Mouse (Mus musculus): Measurements from ENCODE around the gene Fmnl2. TPM values are rescaled to one million over a fixed set of nuclear protein-coding genes. Genes with fewer than 3 reads are reported as not detected.

The Fmnl2 gene
- polyA plus RNA-seq, 1 experiment from 2014 or later, result 0.89 TPM

DNA sequence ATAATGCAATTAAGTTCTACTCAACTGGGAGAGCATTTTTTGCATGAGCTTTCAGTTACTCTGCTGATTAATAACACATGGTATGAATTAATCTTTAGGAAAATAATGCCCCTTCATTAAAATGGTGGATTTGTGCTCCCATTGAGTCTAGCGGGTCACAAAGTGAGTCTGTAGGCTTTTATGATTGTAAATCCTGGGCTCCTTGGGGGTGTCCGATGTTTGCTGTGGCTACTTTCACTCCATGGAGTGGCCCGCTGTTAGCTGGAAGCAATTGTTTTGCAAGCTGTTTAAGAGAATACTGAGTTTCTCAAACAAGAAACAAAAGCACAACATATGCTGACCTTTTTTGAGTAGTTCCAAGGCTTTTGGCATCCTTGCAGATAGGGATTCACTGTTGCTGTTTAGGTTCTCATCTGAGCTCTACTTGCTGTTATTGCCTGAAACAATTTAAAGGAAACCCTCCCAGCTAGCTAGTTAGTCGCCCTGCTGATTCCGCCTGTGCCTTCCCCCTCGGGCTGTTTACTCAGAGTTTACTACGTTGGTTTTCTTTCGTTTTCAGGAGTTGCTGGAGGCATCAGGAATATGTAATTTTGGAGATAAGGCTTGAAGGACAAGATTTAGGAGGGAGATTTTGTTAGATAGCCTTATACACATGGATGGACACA is 2.6 kb downstream of the Fmnl2 start:
- DNase-seq (no peak), ATAC-seq (no peak)
- WGBS (ENCODE audit: insufficient replicate concordance), result 58% methylated on average over 8 of the region's 8 CpGs
- TF ChIP-seq EP300 (IDR thresholded peaks at IDR 0.05; ENCODE audit: low read depth), result no peak
- TF ChIP-seq CTCF (IDR thresholded peaks at IDR 0.05; ENCODE audit: low read depth), result no peak
- Histone ChIP-seq H3K27ac (ENCODE audit: low read depth) (no peak overlapping the region), H3K9me3 (ENCODE audit: low read length) (no peaks in the 10 kb centered on the region), H3K4me3 (ENCODE audit: low read depth, low read length) (0 out of 2 replicates have a peak overlapping the region, but pooled peaks have one; percentile 0), H3K4me1 (ENCODE audit: insufficient read depth) (peaks cover 8% of the 10 kb centered on the region; the same call in 1 of the 2 replicates), H3K9ac (replicated peaks) (no peak overlapping the region), H3K27me3 (ENCODE audit: insufficient read depth, low read length) (peaks cover 15% of the 10 kb centered on the region), H3K36me3 (replicated peaks; ENCODE audit: insufficient read depth, low read length) (no peaks in the 10 kb centered on the region), H3K4me2 (ENCODE audit: low read depth, low read length) (no peak overlapping the region)

DNA sequence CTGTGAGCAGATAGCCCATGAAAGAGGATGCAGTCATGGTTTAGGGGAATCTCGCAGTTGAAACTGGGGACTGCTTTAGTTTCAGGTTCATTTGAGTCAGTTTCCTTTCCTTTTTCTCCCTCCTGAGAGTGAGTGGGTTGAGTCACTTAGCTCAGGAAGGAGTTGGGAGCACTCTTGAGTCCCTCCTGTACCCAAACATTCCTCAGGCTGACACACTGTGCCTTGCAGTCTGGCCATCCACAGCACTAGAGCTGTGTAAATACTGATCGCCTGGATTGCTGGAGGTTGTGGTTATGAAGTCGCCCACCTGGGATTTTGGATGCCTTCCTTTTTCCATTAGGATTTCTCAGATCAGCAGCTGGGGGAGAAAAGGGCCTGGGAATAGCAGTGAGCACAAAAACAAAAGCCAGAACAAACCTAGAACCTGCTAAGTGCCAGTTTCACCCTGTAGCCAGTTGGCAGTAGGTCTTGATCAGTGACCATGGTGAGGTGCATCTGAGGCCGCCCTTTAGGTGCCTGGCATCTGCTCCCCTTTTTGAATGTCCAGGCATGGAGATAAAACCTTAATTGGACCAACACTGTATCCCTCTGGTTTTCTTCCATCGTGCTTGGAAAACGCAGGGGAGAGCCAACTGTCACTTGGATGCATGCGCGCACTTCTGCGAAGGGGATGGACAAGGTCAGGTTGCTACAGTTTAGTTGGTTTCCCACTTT is 4.5 kb downstream of the Fmnl2 start:
- peaks cover 7% of the 10 kb centered on the region; the same call in 1 of the 2 replicates for H3K4me1 ChIP-seq (ENCODE audit: insufficient read depth)
- DNase-seq, result no peak
- H3K27ac ChIP-seq (ENCODE audit: low read depth), result no peak overlapping the region
- H3K9me3 ChIP-seq (ENCODE audit: low read length), result no peaks in the 10 kb centered on the region
- 74% methylated on average over 9 of the region's 9 CpGs for WGBS (ENCODE audit: insufficient replicate concordance)
- ATAC-seq, result no peak
- H3K4me3 ChIP-seq (ENCODE audit: low read depth, low read length), result no peak overlapping the region
- H3K36me3 ChIP-seq (replicated peaks; ENCODE audit: insufficient read depth, low read length), result no peaks in the 10 kb centered on the region
- no peak for TF ChIP-seq CTCF (IDR thresholded peaks at IDR 0.05; ENCODE audit: low read depth)
- H3K4me2 ChIP-seq (ENCODE audit: low read depth, low read length), result no peak overlapping the region
- peaks cover 15% of the 10 kb centered on the region for H3K27me3 ChIP-seq (ENCODE audit: insufficient read depth, low read length)
- no peak overlapping the region for H3K9ac ChIP-seq (replicated peaks)

DNA sequence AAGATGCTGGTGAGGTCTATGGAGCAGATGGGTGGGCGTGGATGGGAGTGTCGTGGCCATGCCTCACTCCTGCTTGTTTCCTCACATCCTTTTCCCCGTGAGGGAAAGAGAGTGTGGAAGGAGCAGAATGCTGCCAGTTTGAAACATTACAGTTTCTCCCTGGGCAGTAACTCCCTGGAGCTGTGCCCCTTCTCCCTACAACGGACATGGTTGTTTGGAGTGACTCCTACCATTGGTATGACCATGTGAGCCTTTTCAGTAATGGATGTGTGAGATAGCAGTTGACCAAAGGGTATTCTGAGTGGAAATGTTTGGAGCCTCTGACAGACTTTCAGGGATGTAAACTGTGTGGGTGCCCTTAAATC is 5.1 kb downstream of the Fmnl2 start:
- 64% methylated on average over 4 of the region's 4 CpGs for WGBS (ENCODE audit: insufficient replicate concordance)
- Histone ChIP-seq H3K4me1 (ENCODE audit: insufficient read depth) (0 out of 2 replicates have a peak, but pooled peaks cover 4% of the 10 kb centered on the region), H3K4me3 (ENCODE audit: low read depth, low read length) (no peak overlapping the region), H3K36me3 (replicated peaks; ENCODE audit: insufficient read depth, low read length) (no peaks in the 10 kb centered on the region), H3K9ac (replicated peaks) (no peak overlapping the region), H3K27ac (ENCODE audit: low read depth) (no peak overlapping the region), H3K27me3 (ENCODE audit: insufficient read depth, low read length) (peaks cover 15% of the 10 kb centered on the region), H3K9me3 (ENCODE audit: low read length) (no peaks in the 10 kb centered on the region), H3K4me2 (ENCODE audit: low read depth, low read length) (no peak overlapping the region)
- no peak for TF ChIP-seq EP300 (IDR thresholded peaks at IDR 0.05; ENCODE audit: low read depth)
- TF ChIP-seq CTCF (IDR thresholded peaks at IDR 0.05; ENCODE audit: low read depth), result no peak
- DNase-seq (no peak), ATAC-seq (no peak)

DNA sequence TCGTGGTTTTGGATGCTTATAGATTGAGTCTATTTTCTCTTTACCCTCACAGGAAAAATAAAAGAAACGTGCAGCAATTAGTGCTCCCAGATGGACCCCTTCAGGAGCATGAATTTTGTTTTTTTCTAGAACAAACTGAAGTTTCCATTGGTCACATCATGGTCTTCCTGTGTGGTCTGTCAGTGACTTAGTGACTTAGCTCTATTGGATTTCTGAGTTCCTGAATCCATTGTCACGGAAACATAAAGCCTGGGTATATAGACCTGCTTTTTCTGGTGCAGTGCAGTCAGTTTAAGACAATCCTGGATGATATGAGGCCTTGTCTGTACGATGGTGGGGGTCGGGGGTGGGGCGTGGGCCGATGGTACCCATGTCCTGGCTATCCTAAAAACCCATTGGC is 7.0 kb downstream of the Fmnl2 start:
- ATAC-seq (no peak), DNase-seq (no peak)
- no peak for TF ChIP-seq CTCF (IDR thresholded peaks at IDR 0.05; ENCODE audit: low read depth)
- TF ChIP-seq EP300 (IDR thresholded peaks at IDR 0.05; ENCODE audit: low read depth), result no peak
- Histone ChIP-seq H3K4me3 (ENCODE audit: low read depth, low read length) (no peak overlapping the region), H3K9me3 (ENCODE audit: low read length) (no peaks in the 10 kb centered on the region), H3K4me1 (ENCODE audit: insufficient read depth) (no peaks in the 10 kb centered on the region), H3K27ac (ENCODE audit: low read depth) (no peak overlapping the region), H3K27me3 (ENCODE audit: insufficient read depth, low read length) (no peaks in the 10 kb centered on the region), H3K36me3 (replicated peaks; ENCODE audit: insufficient read depth, low read length) (no peaks in the 10 kb centered on the region), H3K4me2 (ENCODE audit: low read depth, low read length) (no peak overlapping the region), H3K9ac (replicated peaks) (no peak overlapping the region)
- 77% methylated on average over 7 of the region's 7 CpGs for WGBS (ENCODE audit: insufficient replicate concordance)

DNA sequence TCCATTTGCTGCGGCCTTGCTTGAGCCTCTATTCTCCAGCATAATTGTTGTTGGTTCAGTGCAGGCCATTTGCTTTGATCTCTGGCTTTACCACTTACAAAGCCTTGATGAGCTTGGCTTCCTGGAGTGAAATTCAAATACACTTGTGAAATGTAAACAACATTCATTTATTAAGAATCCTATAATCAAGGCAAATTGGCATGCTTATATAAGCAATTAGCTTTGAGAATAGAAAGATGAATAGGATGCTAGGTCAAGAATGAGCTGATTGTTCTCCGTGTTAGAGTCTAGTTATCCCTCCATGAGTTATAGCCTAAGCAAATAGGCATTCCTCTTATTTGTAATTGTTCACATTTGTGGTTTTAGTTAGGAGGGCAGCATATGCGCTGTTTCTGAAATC is 8.5 kb downstream of the Fmnl2 start:
- ATAC-seq (no peak), DNase-seq (no peak)
- H3K27me3 ChIP-seq (ENCODE audit: insufficient read depth, low read length), result no peaks in the 10 kb centered on the region
- TF ChIP-seq CTCF (IDR thresholded peaks at IDR 0.05; ENCODE audit: low read depth) (no peak), EP300 (IDR thresholded peaks at IDR 0.05; ENCODE audit: low read depth) (no peak)
- H3K27ac ChIP-seq (ENCODE audit: low read depth), result no peak overlapping the region
- no peaks in the 10 kb centered on the region for H3K4me1 ChIP-seq (ENCODE audit: insufficient read depth)
- H3K4me3 ChIP-seq (ENCODE audit: low read depth, low read length), result no peak overlapping the region
- no peaks in the 10 kb centered on the region for H3K9me3 ChIP-seq (ENCODE audit: low read length)
- H3K9ac ChIP-seq (replicated peaks), result no peak overlapping the region
- H3K36me3 ChIP-seq (replicated peaks; ENCODE audit: insufficient read depth, low read length), result no peaks in the 10 kb centered on the region
- WGBS (ENCODE audit: insufficient replicate concordance), result 81% methylated on average over 3 of the region's 3 CpGs
- no peak overlapping the region for H3K4me2 ChIP-seq (ENCODE audit: low read depth, low read length)

DNA sequence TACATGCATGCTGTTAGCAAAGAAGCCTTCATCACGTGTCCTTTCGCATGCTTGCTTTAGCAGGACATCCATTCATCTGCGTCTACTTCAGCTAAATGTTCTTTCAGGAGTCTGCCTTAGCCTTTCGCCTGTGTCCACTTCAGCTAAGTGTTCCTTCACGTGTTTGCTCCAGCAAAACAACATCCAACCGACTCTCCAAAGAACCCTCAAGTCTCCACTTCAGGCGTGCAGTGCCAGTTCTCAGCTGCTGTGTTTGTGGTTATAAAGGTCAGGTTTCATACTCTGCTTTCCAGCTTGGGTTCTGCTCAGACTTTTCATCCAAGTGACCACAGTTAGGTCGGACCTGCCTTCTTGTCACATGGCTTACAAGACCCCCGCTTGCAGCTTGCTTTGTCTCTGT is 10.1 kb downstream of the Fmnl2 start:
- H3K4me2 ChIP-seq (ENCODE audit: low read depth, low read length), result no peak overlapping the region
- H3K4me1 ChIP-seq (ENCODE audit: insufficient read depth), result no peaks in the 10 kb centered on the region

More for the DNA sequence above, 10.1 kb downstream of the Fmnl2 start:
- no peak overlapping the region for H3K4me3 ChIP-seq (ENCODE audit: low read depth, low read length)
- DNase-seq, result no peak
- no peaks in the 10 kb centered on the region for H3K36me3 ChIP-seq (replicated peaks; ENCODE audit: insufficient read depth, low read length)
- no peak overlapping the region for H3K27ac ChIP-seq (ENCODE audit: low read depth)
- H3K27me3 ChIP-seq (ENCODE audit: insufficient read depth, low read length), result no peaks in the 10 kb centered on the region
- TF ChIP-seq CTCF (IDR thresholded peaks at IDR 0.05; ENCODE audit: low read depth) (no peak), EP300 (IDR thresholded peaks at IDR 0.05; ENCODE audit: low read depth) (no peak)
- 76% methylated on average over 9 of the region's 9 CpGs for WGBS (ENCODE audit: insufficient replicate concordance)
- no peak overlapping the region for H3K9ac ChIP-seq (replicated peaks)
- H3K9me3 ChIP-seq (ENCODE audit: low read length), result no peaks in the 10 kb centered on the region
- no peak for ATAC-seq

All from liver, postnatal 0 days (tissue).